Mouse (Mus musculus): Measurements from ENCODE around the gene Ankrd39. TPM values are rescaled to one million over a fixed set of nuclear protein-coding genes. Genes with fewer than 3 reads are reported as not detected.
A peak's percentile ranks its signal among the peaks of the same experiment; 100 is the strongest.

Gene Ankrd39
- polyA plus RNA-seq, 1 experiment from 2014 or later, result 16.0 TPM

- peak overlapping the region; percentile 84 for H3K4me3 ChIP-seq (ENCODE audit: low read depth, low read length)
- H3K36me3 ChIP-seq (ENCODE audit: control insufficient read depth, insufficient read depth, low read length), result no peaks in the 10 kb centered on the region
- DNase-seq (ENCODE audit: low spot score), result no peak
- no peaks in the 10 kb centered on the region for H3K9me3 ChIP-seq (ENCODE audit: control insufficient read depth, low read length)
- no peaks in the 10 kb centered on the region for H3K27me3 ChIP-seq (ENCODE audit: control insufficient read depth, insufficient read depth, low read length)
- peak overlapping the region; percentile 95; the same call in 1 of the 2 replicates for H3K27ac ChIP-seq (replicated peaks; ENCODE audit: low read depth, low read length)
- no peak for ATAC-seq (ENCODE audit: insufficient number of reproducible peaks, low FRiP score, low TSS enrichment, low read depth)
- H3K9ac ChIP-seq (ENCODE audit: low read length), result peak overlapping the region; percentile 85
- WGBS, result 1% methylated on average over 16 of the region's 16 CpGs
- H3K4me1 ChIP-seq (ENCODE audit: control insufficient read depth, insufficient read depth, low read length), result peaks cover 8% of the 10 kb centered on the region
- peak overlapping the region; percentile 96 for H3K4me2 ChIP-seq (ENCODE audit: low read depth, severe bottlenecking)
Measured at GRCm38 (mm10) chr1:36512966-36513280, 34.3 kb downstream of the Ankrd39 start.

- Histone ChIP-seq H3K4me3 (ENCODE audit: low read depth, low read length) (peak overlapping the region; percentile 84), H3K27ac (replicated peaks; ENCODE audit: low read depth, low read length) (peak overlapping the region; percentile 95), H3K4me2 (ENCODE audit: low read depth, severe bottlenecking) (peak overlapping the region; percentile 96), H3K4me1 (ENCODE audit: control insufficient read depth, insufficient read depth, low read length) (peaks cover 8% of the 10 kb centered on the region), H3K27me3 (ENCODE audit: control insufficient read depth, insufficient read depth, low read length) (no peaks in the 10 kb centered on the region), H3K9ac (ENCODE audit: low read length) (peak overlapping the region; percentile 85), H3K9me3 (ENCODE audit: control insufficient read depth, low read length) (no peaks in the 10 kb centered on the region), H3K36me3 (ENCODE audit: control insufficient read depth, insufficient read depth, low read length) (no peaks in the 10 kb centered on the region)
- under 1% methylated on average over 87 of the region's 126 CpGs for WGBS
- ATAC-seq (ENCODE audit: insufficient number of reproducible peaks, low FRiP score, low TSS enrichment, low read depth) (peak; percentile 69), DNase-seq (ENCODE audit: low spot score) (peak; percentile 62)
Measured at GRCm38 (mm10) chr1:36512089-36512965, 34.9 kb downstream of the Ankrd39 start.

GRCm38 (mm10) chr1:36511289-36512021 is 35.8 kb downstream of the Ankrd39 start, which contains the start of gene Cnnm3:
Cnnm3 (plus strand) TSS chr1:36511867.
- DNase-seq (ENCODE audit: low spot score), result peak; percentile 100
- Histone ChIP-seq H3K27ac (replicated peaks; ENCODE audit: low read depth, low read length) (peak within 1 kb of the TSS; percentile 95), H3K27me3 (ENCODE audit: control insufficient read depth, insufficient read depth, low read length) (no peaks in the 10 kb centered on the region), H3K4me3 (ENCODE audit: low read depth, low read length) (peak within 1 kb of the TSS; percentile 84), H3K4me2 (ENCODE audit: low read depth, severe bottlenecking) (peak within 1 kb of the TSS; percentile 96), H3K9me3 (ENCODE audit: control insufficient read depth, low read length) (no peaks in the 10 kb centered on the region), H3K36me3 (ENCODE audit: control insufficient read depth, insufficient read depth, low read length) (0 out of 2 replicates have a peak, but pooled peaks cover 1% of the 10 kb centered on the region), H3K4me1 (ENCODE audit: control insufficient read depth, insufficient read depth, low read length) (peaks cover 8% of the 10 kb centered on the region), H3K9ac (ENCODE audit: low read length) (peak within 1 kb of the TSS; percentile 85)
- peak; percentile 96 for ATAC-seq (ENCODE audit: insufficient number of reproducible peaks, low FRiP score, low TSS enrichment, low read depth)
- under 1% methylated on average over 51 of the region's 51 CpGs for WGBS

- no peak for DNase-seq (ENCODE audit: low spot score)
- Histone ChIP-seq H3K4me1 (ENCODE audit: control insufficient read depth, insufficient read depth, low read length) (peaks cover 5% of the 10 kb centered on the region), H3K9me3 (ENCODE audit: control insufficient read depth, low read length) (no peaks in the 10 kb centered on the region), H3K27ac (replicated peaks; ENCODE audit: low read depth, low read length) (no peak overlapping the region), H3K9ac (ENCODE audit: low read length) (no peak overlapping the region), H3K27me3 (ENCODE audit: control insufficient read depth, insufficient read depth, low read length) (no peaks in the 10 kb centered on the region), H3K36me3 (ENCODE audit: control insufficient read depth, insufficient read depth, low read length) (0 out of 2 replicates have a peak, but pooled peaks cover 3% of the 10 kb centered on the region), H3K4me2 (ENCODE audit: low read depth, severe bottlenecking) (no peak overlapping the region), H3K4me3 (ENCODE audit: low read depth, low read length) (no peak overlapping the region)
- WGBS, result 89% methylated on average over 5 of the region's 5 CpGs
- no peak for ATAC-seq (ENCODE audit: insufficient number of reproducible peaks, low FRiP score, low TSS enrichment, low read depth)
Measured at GRCm38 (mm10) chr1:36508238-36508637, 39.0 kb downstream of the Ankrd39 start.

GRCm38 (mm10) chr1:36501261-36501660 is 46.0 kb downstream of the Ankrd39 start:
- Histone ChIP-seq H3K27ac (replicated peaks; ENCODE audit: low read depth, low read length) (no peak overlapping the region), H3K4me1 (ENCODE audit: control insufficient read depth, insufficient read depth, low read length) (no peaks in the 10 kb centered on the region), H3K9me3 (ENCODE audit: control insufficient read depth, low read length) (no peaks in the 10 kb centered on the region), H3K9ac (ENCODE audit: low read length) (no peak overlapping the region), H3K4me3 (ENCODE audit: low read depth, low read length) (no peak overlapping the region), H3K27me3 (ENCODE audit: control insufficient read depth, insufficient read depth, low read length) (no peaks in the 10 kb centered on the region), H3K36me3 (ENCODE audit: control insufficient read depth, insufficient read depth, low read length) (peaks cover 4% of the 10 kb centered on the region), H3K4me2 (ENCODE audit: low read depth, severe bottlenecking) (no peak overlapping the region)
- ATAC-seq (ENCODE audit: insufficient number of reproducible peaks, low FRiP score, low TSS enrichment, low read depth) (0 out of 2 replicates have a peak, but pooled peaks have one; percentile 28), DNase-seq (ENCODE audit: low spot score) (peak; percentile 89)
- WGBS, result 11% methylated on average over 3 of the region's 3 CpGs

- H3K27me3 ChIP-seq (ENCODE audit: control insufficient read depth, insufficient read depth, low read length), result no peaks in the 10 kb centered on the region
- no peak for DNase-seq (ENCODE audit: low spot score)
- H3K4me1 ChIP-seq (ENCODE audit: control insufficient read depth, insufficient read depth, low read length), result peaks cover 13% of the 10 kb centered on the region
- no peak for ATAC-seq (ENCODE audit: insufficient number of reproducible peaks, low FRiP score, low TSS enrichment, low read depth)
- no peaks in the 10 kb centered on the region for H3K9me3 ChIP-seq (ENCODE audit: control insufficient read depth, low read length)
- no peak overlapping the region for H3K4me3 ChIP-seq (ENCODE audit: low read depth, low read length)
- no peak overlapping the region for H3K9ac ChIP-seq (ENCODE audit: low read length)
- WGBS, result 77% methylated on average over 2 of the region's 2 CpGs
- peaks cover 2% of the 10 kb centered on the region for H3K36me3 ChIP-seq (ENCODE audit: control insufficient read depth, insufficient read depth, low read length)
- no peak overlapping the region for H3K27ac ChIP-seq (replicated peaks; ENCODE audit: low read depth, low read length)
- H3K4me2 ChIP-seq (ENCODE audit: low read depth, severe bottlenecking), result no peak overlapping the region
Measured at GRCm38 (mm10) chr1:36497312-36497711, 49.9 kb downstream of the Ankrd39 start.

GRCm38 (mm10) chr1:36496719-36497118 is 50.5 kb downstream of the Ankrd39 start:
- Histone ChIP-seq H3K9ac (ENCODE audit: low read length) (no peak overlapping the region), H3K27ac (replicated peaks; ENCODE audit: low read depth, low read length) (no peak overlapping the region), H3K27me3 (ENCODE audit: control insufficient read depth, insufficient read depth, low read length) (no peaks in the 10 kb centered on the region), H3K4me2 (ENCODE audit: low read depth, severe bottlenecking) (no peak overlapping the region), H3K4me3 (ENCODE audit: low read depth, low read length) (no peak overlapping the region), H3K9me3 (ENCODE audit: control insufficient read depth, low read length) (no peaks in the 10 kb centered on the region), H3K36me3 (ENCODE audit: control insufficient read depth, insufficient read depth, low read length) (peaks cover 2% of the 10 kb centered on the region), H3K4me1 (ENCODE audit: control insufficient read depth, insufficient read depth, low read length) (peaks cover 15% of the 10 kb centered on the region)
- 75% methylated on average over 2 of the region's 2 CpGs for WGBS
- DNase-seq (ENCODE audit: low spot score) (no peak), ATAC-seq (ENCODE audit: insufficient number of reproducible peaks, low FRiP score, low TSS enrichment, low read depth) (no peak)

- H3K9ac ChIP-seq (ENCODE audit: low read length), result no peak overlapping the region
- H3K4me3 ChIP-seq (ENCODE audit: low read depth, low read length), result no peak overlapping the region
- no peaks in the 10 kb centered on the region; the same call in 1 of the 2 replicates for H3K36me3 ChIP-seq (ENCODE audit: control insufficient read depth, insufficient read depth, low read length)
- ATAC-seq (ENCODE audit: insufficient number of reproducible peaks, low FRiP score, low TSS enrichment, low read depth) (no peak), DNase-seq (ENCODE audit: low spot score) (no peak)
- no peak overlapping the region for H3K27ac ChIP-seq (replicated peaks; ENCODE audit: low read depth, low read length)
- H3K27me3 ChIP-seq (ENCODE audit: control insufficient read depth, insufficient read depth, low read length), result no peaks in the 10 kb centered on the region
- peaks cover 15% of the 10 kb centered on the region for H3K4me1 ChIP-seq (ENCODE audit: control insufficient read depth, insufficient read depth, low read length)
- no peak overlapping the region for H3K4me2 ChIP-seq (ENCODE audit: low read depth, severe bottlenecking)
- 31% methylated on average over 6 of the region's 6 CpGs for WGBS
- H3K9me3 ChIP-seq (ENCODE audit: control insufficient read depth, low read length), result no peaks in the 10 kb centered on the region
Measured at GRCm38 (mm10) chr1:36493299-36493698, 53.9 kb downstream of the Ankrd39 start.
